Mouse (Mus musculus) midbrain, embryonic 11.5 days (tissue): ENCODE data around the gene Ggact. TPM values are rescaled to one million over a fixed set of nuclear protein-coding genes. Genes with fewer than 3 reads are reported as not detected.

Source experiments
- ATAC-seq: fragments of 200-750 bp; cut with Nextera tagmentation; 2 replicates; pipeline ENCODE4 v1.8.0; 2017; ENCODE audit warnings: moderate TSS enrichment, moderate library complexity; ENCODE audit not compliant: low FRiP score
- DNase-seq: peaks from one replicate; pipeline ENCODE4 v3.0.0; 2015; ENCODE audit warnings: low spot score; ENCODE audit errors: missing footprints
- H3K27ac ChIP-seq: fragments of 300-500 bp; sonication (generic); 2 replicates; pipeline ENCODE4 v1.5.1; 2014; ENCODE audit warnings: low read depth, low read length
- H3K27me3 ChIP-seq: fragments of 300-500 bp; sonication (generic); 2 replicates; pipeline ENCODE4 v1.6.1; 2014; ENCODE audit warnings: mild to moderate bottlenecking, low read length, moderate library complexity, mixed read lengths; ENCODE audit not compliant: control insufficient read depth, insufficient read depth
- H3K36me3 ChIP-seq: fragments of 300-500 bp; sonication (generic); 2 replicates; pipeline ENCODE4 v1.6.1; 2014; ENCODE audit warnings: mild to moderate bottlenecking, low read length, moderate library complexity, mixed read lengths; ENCODE audit not compliant: control insufficient read depth, insufficient read depth
- H3K4me1 ChIP-seq: fragments of 300-500 bp; sonication (generic); 2 replicates; pipeline ENCODE4 v1.6.1; 2014; ENCODE audit warnings: low read length; ENCODE audit not compliant: control insufficient read depth, insufficient read depth
- H3K4me2 ChIP-seq: fragments of 300-500 bp; sonication (generic); 2 replicates; pipeline ENCODE4 v1.6.1; 2014; ENCODE audit warnings: mild to moderate bottlenecking, moderate library complexity
- H3K4me3 ChIP-seq: fragments of 300-500 bp; sonication (generic); 2 replicates; pipeline ENCODE4 v1.5.1; 2014; ENCODE audit warnings: low read depth, low read length
- H3K9ac ChIP-seq: fragments of 300-500 bp; sonication (generic); 2 replicates; pipeline ENCODE4 v1.6.1; 2014; ENCODE audit warnings: low read length
- H3K9me3 ChIP-seq: fragments of 300-500 bp; sonication (generic); 2 replicates; pipeline ENCODE4 v1.6.1; 2016; ENCODE audit warnings: low read length; ENCODE audit not compliant: control insufficient read depth
- WGBS: fragments of 180-500 bp; shearing (Covaris S2); extraction: QIAGEN DNeasy Blood & Tissue Kit; methylation state at CpG from one replicate; pipeline ENCODE4 v1.1.7; 2014; 5-methylcytosine and 5-hydroxymethylcytosine counted together
- polyA plus RNA-seq: library from polyadenylated mRNA; unstranded; fragments of >200 nt; fragmentation: Nextera tagmentation; extraction: Ambion mirVana; gene quantifications from 2 replicates; pipeline ENCODE4 v1.2.1, GENCODE M21; 2014

Gene Ggact
- polyA plus RNA-seq, 1 experiment from 2014 or later: 5.5 TPM

DNA sequence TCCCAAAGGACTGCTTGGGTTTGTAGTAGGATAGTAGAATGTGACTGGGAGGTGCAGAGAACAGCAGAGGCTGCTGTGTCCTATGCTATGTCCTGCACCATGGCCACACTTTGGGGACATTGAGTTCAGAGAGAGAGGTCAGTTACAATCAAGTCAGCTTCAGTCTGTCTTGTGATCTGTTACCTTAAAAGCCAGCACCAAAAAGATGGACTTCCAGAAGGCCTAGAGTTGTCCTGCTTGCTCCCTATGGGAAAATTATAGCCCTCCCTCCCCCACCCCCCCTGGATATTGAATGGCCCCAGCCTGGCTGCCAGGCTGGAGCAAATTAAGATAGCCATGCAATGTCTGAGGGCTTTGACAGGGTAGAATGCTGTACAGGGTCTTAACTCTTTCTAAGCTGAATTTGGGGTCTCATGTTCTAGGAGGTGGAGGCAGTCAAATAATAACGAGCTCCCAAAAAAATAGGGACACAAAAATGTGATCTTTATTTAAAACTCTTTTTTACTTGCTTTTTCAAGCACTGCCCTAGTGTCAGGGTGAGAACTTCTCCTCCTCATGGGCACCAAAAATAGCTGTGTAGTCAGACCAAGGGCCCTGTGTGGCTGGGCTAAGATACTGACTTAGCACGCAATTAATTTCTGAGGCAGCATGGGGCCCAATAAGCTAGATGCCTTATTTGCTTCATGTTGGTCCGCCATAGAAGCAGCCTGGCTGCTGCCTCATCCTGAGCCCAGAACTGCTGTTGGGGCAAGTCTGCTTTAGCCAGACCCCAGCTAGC is 25.7 kb downstream of the Ggact start:
- no peak overlapping the region for H3K4me3 ChIP-seq
- 85% methylated on average over 3 of the region's 3 CpGs for WGBS
- H3K27me3 ChIP-seq: no peaks in the 10 kb centered on the region
- H3K9ac ChIP-seq: no peak overlapping the region
- H3K4me2 ChIP-seq: no peak overlapping the region
- ATAC-seq: no peak
- H3K27ac ChIP-seq: no peak overlapping the region
- peaks cover 12% of the 10 kb centered on the region for H3K4me1 ChIP-seq
- H3K36me3 ChIP-seq: no peaks in the 10 kb centered on the region
- DNase-seq: no peak
- no peaks in the 10 kb centered on the region for H3K9me3 ChIP-seq

- no peaks in the 10 kb centered on the region for H3K36me3 ChIP-seq
- 85% methylated on average over 1 of the region's 1 CpGs for WGBS
- no peak overlapping the region for H3K9ac ChIP-seq
These were observed 26.3 kb downstream of the Ggact start for GRCm38 (mm10) chr14:122887278-122887677.

GRCm38 (mm10) chr14:122885893-122886292 is 27.7 kb downstream of the Ggact start:
- H3K4me2 ChIP-seq: no peak overlapping the region
- H3K27me3 ChIP-seq: no peaks in the 10 kb centered on the region
- H3K9ac ChIP-seq: no peak overlapping the region
- peaks cover 21% of the 10 kb centered on the region for H3K4me1 ChIP-seq
- no peak for ATAC-seq
- no peaks in the 10 kb centered on the region for H3K9me3 ChIP-seq
- WGBS: 90% methylated on average over 7 of the region's 7 CpGs
- no peak for DNase-seq
- no peak overlapping the region for H3K27ac ChIP-seq
- H3K36me3 ChIP-seq: no peaks in the 10 kb centered on the region
- H3K4me3 ChIP-seq: no peak overlapping the region

More at GRCm38 (mm10) chr14:122887278-122887677, 26.3 kb downstream of the Ggact start:
- H3K27ac ChIP-seq: no peak overlapping the region
- no peaks in the 10 kb centered on the region for H3K9me3 ChIP-seq
- peaks cover 14% of the 10 kb centered on the region for H3K4me1 ChIP-seq
- ATAC-seq (no peak), DNase-seq (no peak)
- no peak overlapping the region for H3K4me2 ChIP-seq
- no peak overlapping the region for H3K4me3 ChIP-seq
- H3K27me3 ChIP-seq: no peaks in the 10 kb centered on the region

GRCm38 (mm10) chr14:122883821-122884584 is 29.6 kb downstream of the Ggact start:
- Histone ChIP-seq H3K27me3 (no peaks in the 10 kb centered on the region), H3K4me2 (no peak overlapping the region), H3K27ac (no peak overlapping the region), H3K9me3 (no peaks in the 10 kb centered on the region), H3K4me3 (no peak overlapping the region), H3K4me1 (peaks cover 21% of the 10 kb centered on the region), H3K9ac (no peak overlapping the region), H3K36me3 (no peaks in the 10 kb centered on the region)
- 58% methylated on average over 10 of the region's 10 CpGs for WGBS
- DNase-seq (no peak), ATAC-seq (peak; percentile 56)

DNA sequence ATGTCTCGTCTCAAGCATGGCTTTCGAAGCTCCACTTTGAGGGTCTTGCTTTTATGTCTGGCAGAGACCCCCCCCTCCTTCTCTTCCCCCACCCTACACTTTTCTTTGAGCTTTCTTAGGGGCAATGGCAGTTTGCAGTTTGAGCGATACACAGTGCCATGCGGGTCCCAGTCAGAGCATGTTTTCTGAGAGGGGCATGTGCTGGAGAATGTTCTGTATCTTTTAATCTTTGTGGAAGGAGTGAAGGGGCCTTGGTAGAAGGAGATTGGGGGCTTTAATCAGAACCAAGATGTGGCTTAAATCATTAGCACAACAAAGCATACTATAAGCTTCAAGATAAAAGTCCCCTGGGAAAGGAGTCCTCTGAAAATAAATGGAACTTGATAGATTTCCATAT is 30.1 kb downstream of the Ggact start:
- Histone ChIP-seq H3K9ac (no peak overlapping the region), H3K27ac (no peak overlapping the region), H3K9me3 (no peaks in the 10 kb centered on the region), H3K4me2 (no peak overlapping the region), H3K27me3 (no peaks in the 10 kb centered on the region), H3K4me3 (no peak overlapping the region), H3K4me1 (peaks cover 21% of the 10 kb centered on the region), H3K36me3 (no peaks in the 10 kb centered on the region)
- 57% methylated on average over 4 of the region's 4 CpGs for WGBS
- ATAC-seq (peak; percentile 43), DNase-seq (no peak)

GRCm38 (mm10) chr14:122882795-122883409 is 30.7 kb downstream of the Ggact start:
- Histone ChIP-seq H3K4me2 (no peak overlapping the region), H3K4me3 (no peak overlapping the region), H3K27ac (no peak overlapping the region), H3K9ac (no peak overlapping the region), H3K36me3 (no peaks in the 10 kb centered on the region), H3K4me1 (peaks cover 21% of the 10 kb centered on the region), H3K9me3 (no peaks in the 10 kb centered on the region), H3K27me3 (no peaks in the 10 kb centered on the region)
- no peak for DNase-seq
- ATAC-seq: peak; percentile 47; the same call in 1 of the 2 replicates
- 76% methylated on average over 7 of the region's 7 CpGs for WGBS

DNA sequence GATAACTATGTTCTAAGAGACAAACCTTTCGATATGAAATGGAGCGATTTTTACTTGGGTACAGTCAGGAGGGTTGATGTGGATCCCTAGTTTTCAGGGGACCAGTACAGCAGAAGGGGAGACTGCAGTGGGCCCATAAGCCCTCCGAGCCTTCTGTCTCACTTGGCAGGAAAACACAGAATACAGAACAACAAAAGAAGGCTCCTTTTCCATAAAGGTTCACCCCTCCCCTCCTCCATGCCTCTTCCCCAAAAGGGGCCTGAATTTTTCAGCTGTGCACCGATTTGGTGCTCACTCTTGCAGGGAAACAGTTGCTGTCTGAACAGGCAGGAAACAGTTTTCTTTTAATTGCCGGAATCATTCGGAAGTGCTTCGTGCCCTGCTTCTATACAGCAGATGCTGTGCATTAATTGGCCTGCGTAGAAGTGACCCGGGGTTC is 31.3 kb downstream of the Ggact start:
- Histone ChIP-seq H3K27ac (no peak overlapping the region), H3K9ac (no peak overlapping the region), H3K4me1 (peaks cover 21% of the 10 kb centered on the region), H3K36me3 (no peaks in the 10 kb centered on the region), H3K4me3 (no peak overlapping the region), H3K4me2 (no peak overlapping the region), H3K9me3 (no peaks in the 10 kb centered on the region), H3K27me3 (no peaks in the 10 kb centered on the region)
- 60% methylated on average over 9 of the region's 9 CpGs for WGBS
- ATAC-seq (no peak), DNase-seq (peak; percentile 85)

DNA sequence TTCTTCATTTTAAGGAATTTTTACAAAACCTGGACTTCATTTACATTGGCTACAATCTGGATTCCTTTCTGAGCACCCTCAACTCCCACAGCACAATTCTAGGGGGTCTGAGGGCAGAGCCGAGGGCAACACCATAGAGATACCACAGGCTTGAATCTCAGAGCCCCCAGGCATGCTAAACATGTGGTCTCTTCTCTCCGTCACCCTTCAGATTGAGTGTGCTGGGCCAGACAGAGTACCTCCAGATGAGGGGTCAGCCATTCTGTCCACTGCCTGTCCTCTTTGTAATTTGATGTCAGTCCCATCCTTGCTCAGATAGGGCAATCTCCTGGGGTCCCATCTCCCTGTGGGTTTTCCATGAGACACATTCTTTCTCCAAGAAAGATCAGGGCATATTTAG is 31.9 kb downstream of the Ggact start:
- DNase-seq (no peak), ATAC-seq (peak; percentile 12; the same call in 1 of the 2 replicates)

GRCm38 (mm10) chr14:122880291-122880690 is 33.3 kb downstream of the Ggact start:
- Histone ChIP-seq H3K4me1 (peaks cover 21% of the 10 kb centered on the region), H3K4me2 (no peak overlapping the region), H3K9me3 (no peaks in the 10 kb centered on the region), H3K9ac (no peak overlapping the region), H3K27me3 (no peaks in the 10 kb centered on the region), H3K27ac (no peak overlapping the region), H3K4me3 (no peak overlapping the region), H3K36me3 (no peaks in the 10 kb centered on the region)
- ATAC-seq (no peak), DNase-seq (no peak)
- 80% methylated on average over 7 of the region's 7 CpGs for WGBS

More for the DNA sequence above, 31.9 kb downstream of the Ggact start:
- Histone ChIP-seq H3K4me2 (no peak overlapping the region), H3K27ac (no peak overlapping the region), H3K9ac (no peak overlapping the region), H3K36me3 (no peaks in the 10 kb centered on the region), H3K4me3 (no peak overlapping the region), H3K27me3 (no peaks in the 10 kb centered on the region), H3K4me1 (peaks cover 21% of the 10 kb centered on the region), H3K9me3 (no peaks in the 10 kb centered on the region)
- WGBS: 51% methylated on average over 2 of the region's 2 CpGs
